Mouse (Mus musculus): Measurements from ENCODE around the gene Kank1.
"Not testable (repeated sequence)": the region's sequence is repeated elsewhere in the genome, so short reads cannot be mapped to it uniquely, and the experiment has no call there.

The Kank1 gene

GRCm38 (mm10) chr19:25446683-25447082 is 209.9 kb downstream of the Kank1 start:
- no peak for DNase-seq

DNA sequence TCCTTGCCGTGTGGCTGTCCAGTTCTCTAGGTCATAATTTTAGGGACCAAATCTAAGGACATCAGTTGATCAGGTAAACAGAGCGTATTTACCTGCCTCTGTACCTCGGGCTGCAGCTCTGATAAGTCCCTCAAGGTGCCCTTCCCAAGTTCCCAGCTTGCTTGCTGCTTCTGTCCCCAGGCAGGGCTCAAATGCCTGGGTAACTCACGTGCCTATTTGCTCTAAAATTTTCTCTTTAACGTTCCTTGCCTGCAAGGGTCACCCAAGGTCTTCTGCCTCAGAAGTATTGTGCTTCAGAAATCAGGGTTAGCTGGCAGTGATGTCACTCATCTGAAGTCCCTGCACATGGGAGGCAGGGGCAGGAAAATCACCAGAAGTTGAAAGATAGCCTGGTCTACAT is 210.6 kb downstream of the Kank1 start:
- no peak for DNase-seq

DNA sequence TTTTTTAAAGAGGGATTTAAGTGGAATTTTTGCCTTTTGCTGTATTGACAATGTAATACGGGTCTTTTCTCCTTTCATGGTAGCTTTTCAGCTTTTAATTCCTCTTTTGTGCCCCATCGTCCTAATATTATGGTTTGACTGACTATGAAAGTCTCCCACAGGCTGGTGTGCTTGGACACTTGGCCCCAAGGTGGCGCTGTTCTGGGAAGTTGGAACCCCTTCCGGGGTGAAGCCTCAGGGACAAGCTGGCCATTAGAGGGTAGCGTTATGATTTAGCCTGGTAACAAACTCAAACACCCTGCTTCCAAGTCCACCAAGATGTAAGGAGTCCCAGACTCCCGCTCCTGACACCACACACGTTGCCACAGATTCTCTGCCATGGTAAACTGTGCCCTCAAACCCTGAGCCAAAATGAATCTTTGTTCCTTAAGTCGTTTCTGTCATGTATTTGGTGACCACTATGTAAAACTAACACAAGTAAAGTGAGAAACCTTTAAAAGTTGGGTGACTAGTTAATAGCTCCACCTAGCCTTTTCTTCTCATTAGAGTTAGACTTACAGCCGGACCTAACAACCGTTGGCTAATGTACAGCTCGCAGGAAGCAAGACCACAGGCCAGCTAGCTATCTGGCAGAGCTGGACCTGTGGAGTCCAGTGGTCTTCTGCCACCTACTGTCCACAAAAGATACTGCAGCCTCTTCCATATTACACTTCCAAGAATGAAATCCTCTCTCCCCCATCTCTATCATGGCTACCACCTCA is 214.3 kb downstream of the Kank1 start:
- peak; percentile 38 for DNase-seq

DNA sequence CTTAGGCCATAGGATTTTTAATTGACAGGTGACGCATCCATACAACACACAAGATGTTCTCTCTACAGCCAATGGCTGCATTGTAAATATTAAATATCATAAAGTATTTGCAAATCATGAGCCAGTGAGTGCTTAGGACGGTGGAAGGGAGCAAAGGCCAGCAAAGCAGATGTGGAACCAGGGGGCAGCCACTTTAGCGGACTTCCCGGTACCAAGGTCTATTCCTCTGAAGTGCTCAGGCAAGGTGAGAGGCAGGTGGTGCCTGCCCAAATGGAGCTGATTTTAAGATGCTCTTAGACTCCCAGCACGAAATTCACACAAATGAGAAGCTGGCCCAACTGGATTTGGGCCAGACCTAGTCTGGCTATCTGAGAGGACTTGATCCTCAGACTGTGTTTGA is 216.4 kb downstream of the Kank1 start:
- DNase-seq: no peak

DNA sequence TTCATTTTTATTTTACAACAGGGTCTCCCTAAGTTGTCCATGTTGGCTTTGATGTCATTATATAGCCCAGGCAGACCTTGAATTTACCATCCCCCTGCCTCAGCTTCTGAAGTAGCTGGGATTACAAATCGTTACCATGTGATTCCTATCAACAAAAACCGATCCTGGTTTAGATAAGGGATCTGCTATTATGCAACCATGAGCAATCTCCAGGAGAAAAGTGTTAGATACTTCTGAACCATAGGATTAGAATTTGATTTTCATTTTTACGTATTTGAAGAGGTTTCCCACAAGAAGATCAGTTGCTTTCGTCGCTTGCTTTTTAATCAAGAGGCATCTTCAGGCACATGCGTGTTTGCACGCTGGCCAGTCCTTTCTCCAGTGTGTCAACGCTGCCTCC is 224.0 kb downstream of the Kank1 start:
- DNase-seq: no peak

DNA sequence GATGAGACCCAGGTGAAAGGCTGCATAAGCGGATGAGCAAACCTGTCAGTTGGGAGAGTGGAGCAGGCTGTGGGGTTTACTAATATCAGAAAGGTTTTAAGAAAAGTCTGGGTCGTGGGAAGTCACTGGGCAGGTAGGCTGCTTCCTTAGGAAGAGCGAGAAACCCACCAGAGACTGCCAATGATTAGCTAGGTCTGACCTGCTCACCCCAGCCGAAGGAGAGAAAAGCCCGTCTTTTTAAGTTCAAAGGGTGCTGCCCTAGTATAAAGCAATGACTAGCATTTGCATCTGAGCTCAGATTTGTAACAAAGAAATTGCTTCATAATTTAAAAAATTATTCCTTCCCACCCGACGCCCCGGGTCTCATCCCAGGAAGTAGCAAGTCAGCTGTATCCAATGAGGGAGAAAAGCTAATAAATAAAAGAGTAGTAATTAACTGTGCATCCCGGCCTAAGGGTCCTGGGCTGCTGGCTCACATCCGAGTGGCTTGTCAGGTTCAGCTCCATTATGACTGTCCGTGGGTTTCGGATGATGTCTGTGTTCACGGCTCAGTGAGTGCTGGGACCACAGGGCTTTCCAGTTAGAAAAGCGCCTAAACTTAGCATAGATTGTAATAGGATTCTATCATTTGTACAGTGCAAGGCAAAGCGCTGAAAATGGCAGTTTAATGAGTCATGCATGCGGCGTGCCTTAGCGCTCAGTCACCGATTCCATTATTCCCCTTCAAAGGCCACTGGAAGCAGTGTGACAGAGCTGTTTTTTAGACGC is 225.0 kb downstream of the Kank1 start:
- no peak for DNase-seq

DNA sequence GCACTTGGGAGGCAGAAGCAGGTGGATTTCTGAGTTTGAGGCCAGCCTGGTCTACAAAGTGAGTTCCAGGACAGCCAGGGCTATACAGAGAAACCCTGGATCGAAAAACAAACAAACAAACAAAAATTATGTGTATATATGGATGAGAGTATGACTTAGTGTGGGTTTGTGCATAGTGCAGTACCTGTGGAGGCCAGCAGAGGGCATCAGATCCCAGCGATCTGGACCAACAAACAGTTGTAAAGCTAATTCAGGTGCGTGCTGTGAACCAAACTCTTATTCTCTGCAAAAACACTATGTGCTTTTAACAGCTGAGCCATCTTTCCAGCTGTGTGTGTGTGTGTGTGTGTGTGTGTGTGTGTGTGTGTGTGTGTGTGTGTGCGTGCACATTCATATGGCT is 239.0 kb downstream of the Kank1 start:
- not testable (repeated sequence) for DNase-seq

GRCm38 (mm10) chr19:25479152-25479669 is 242.4 kb downstream of the Kank1 start:
- DNase-seq: no peak

- no peak for DNase-seq
Measured at GRCm38 (mm10) chr19:25480820-25481219, 244.0 kb downstream of the Kank1 start.
